Mouse (Mus musculus) liver, adult (tissue): ENCODE data around the gene Btbd35f12.
"Not testable (repeated sequence)": the region's sequence is repeated elsewhere in the genome, so short reads cannot be mapped to it uniquely, and the experiment has no call there.

Experiments used
- GATA4 ChIP-seq: IDR thresholded peaks from 2 replicates; pipeline ENCODE4 v1.6.1; 2014; ENCODE audit warnings: mild to moderate bottlenecking, low read length; ENCODE audit not compliant: insufficient replicate concordance

Btbd35f12 gene

GRCm38 (mm10) chrX:33313079-33313478 is at the start of gene Btbd35f12:
Gene Btbd35f12, plus strand, starts transcription at chrX:33313379.
- not testable (repeated sequence) for TF ChIP-seq GATA4
